Mouse (Mus musculus) C2C12 (cell line): ENCODE measurements around the gene Rps5. TPM values are rescaled to one million over a fixed set of nuclear protein-coding genes. Genes with fewer than 3 reads are reported as not detected.

Experiments used
- H3K27me3 ChIP-seq: one replicate; pipeline ENCODE4 v1.6.1; 2011; ENCODE audit not compliant: control insufficient read depth, insufficient read depth, insufficient read length
- H3K36me3 ChIP-seq: one replicate; pipeline ENCODE4 v1.6.1; 2011; ENCODE audit not compliant: control insufficient read depth, insufficient read depth
- H3K4me3 ChIP-seq: one replicate; pipeline ENCODE4 v1.5.1; 2011; ENCODE audit warnings: mild to moderate bottlenecking, control low read depth; ENCODE audit not compliant: poor library complexity, insufficient read depth, severe bottlenecking
- H3K79me2 ChIP-seq: one replicate; pipeline ENCODE4 v1.6.1; 2011; ENCODE audit not compliant: control insufficient read depth, insufficient read depth
- H3K79me3 ChIP-seq: one replicate; pipeline ENCODE4 v1.6.1; 2011; ENCODE audit warnings: low read depth, control low read depth
- H3ac ChIP-seq: one replicate; pipeline ENCODE3; 2011; ENCODE audit warnings: low read depth; ENCODE audit not compliant: control insufficient read depth, insufficient read length
- CEBPB ChIP-seq: IDR thresholded peaks from one replicate; pipeline ENCODE4 v1.6.1; 2011; ENCODE audit warnings: low read depth, mild to moderate bottlenecking, control low read depth, moderate library complexity
- CTCF ChIP-seq: IDR thresholded peaks from one replicate; pipeline ENCODE4 v1.5.1; 2011; ENCODE audit not compliant: control insufficient read depth, insufficient read depth, insufficient read length
- FOSL1 ChIP-seq: IDR thresholded peaks from one replicate; pipeline ENCODE4 v1.8.0; 2011; ENCODE audit warnings: mild to moderate bottlenecking, low read length; ENCODE audit not compliant: poor library complexity, insufficient read depth, severe bottlenecking
- MAX ChIP-seq: IDR thresholded peaks from one replicate; pipeline ENCODE4 v1.6.1; 2011; ENCODE audit warnings: mild to moderate bottlenecking, control low read depth
- MYOD1 ChIP-seq: IDR thresholded peaks from one replicate; pipeline ENCODE4 v1.6.1; 2011; ENCODE audit warnings: low read depth; ENCODE audit not compliant: control insufficient read depth, insufficient read length
- MYOG ChIP-seq: IDR thresholded peaks from one replicate; pipeline ENCODE4 v1.6.1; 2011; ENCODE audit not compliant: control insufficient read depth, insufficient read length; ENCODE audit errors: extremely low read depth
- USF1 ChIP-seq: IDR thresholded peaks from one replicate; pipeline ENCODE4 v1.6.1; 2011; ENCODE audit warnings: low read depth, mild to moderate bottlenecking, control low read depth, moderate library complexity
- polyA plus RNA-seq: library from polyadenylated mRNA; unstranded; fragments of >200 nt; fragmentation: generic; extraction: Trizol; gene quantifications from one replicate; pipeline ENCODE4 v1.2.1, GENCODE M21; 2012; ENCODE audit warnings: missing spikeins

Gene Rps5
- polyA plus RNA-seq, 1 experiment = 3,397 TPM

DNA sequence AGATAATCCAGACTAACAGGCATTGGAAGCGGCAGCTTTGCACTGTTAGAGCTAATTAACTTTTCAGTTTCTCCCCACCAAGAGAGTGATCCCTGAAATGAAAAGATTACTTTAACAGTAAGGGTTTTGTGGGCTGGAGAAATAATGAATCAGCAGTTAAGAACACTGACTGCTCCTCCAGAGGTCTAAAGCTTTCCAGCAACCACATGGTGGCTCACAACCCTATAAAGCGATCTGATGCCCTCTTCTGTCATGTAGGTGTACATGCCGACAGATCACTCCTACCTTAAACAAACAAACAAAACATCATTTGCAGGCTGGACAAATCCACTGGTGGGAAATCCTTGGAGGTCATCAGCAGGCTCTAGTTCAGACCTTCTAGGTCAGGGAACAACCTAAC is 32.8 kb downstream of the Rps5 start:
- Histone ChIP-seq H3K79me3 (no peaks in the 10 kb centered on the region), H3K36me3 (no peaks in the 10 kb centered on the region), H3ac (no peak overlapping the region), H3K27me3 (no peaks in the 10 kb centered on the region), H3K4me3 (no peak overlapping the region), H3K79me2 (no peaks in the 10 kb centered on the region)
- no peak for TF ChIP-seq MYOG
- TF ChIP-seq CTCF = no peak
- no peak for TF ChIP-seq CEBPB
- TF ChIP-seq MYOD1 = no peak

GRCm38 (mm10) chr7:12957511-12957910 is 35.4 kb downstream of the Rps5 start:
- Histone ChIP-seq H3K36me3 (no peaks in the 10 kb centered on the region), H3ac (no peak overlapping the region), H3K79me3 (no peaks in the 10 kb centered on the region), H3K79me2 (no peaks in the 10 kb centered on the region), H3K4me3 (no peak overlapping the region), H3K27me3 (no peaks in the 10 kb centered on the region)
- TF ChIP-seq CTCF (no peak), MAX (no peak), CEBPB (no peak), FOSL1 (no peak), USF1 (no peak)

- Histone ChIP-seq H3K4me3 (no peak overlapping the region), H3K27me3 (no peaks in the 10 kb centered on the region), H3K36me3 (no peaks in the 10 kb centered on the region), H3K79me2 (no peaks in the 10 kb centered on the region), H3ac (no peak overlapping the region), H3K79me3 (no peaks in the 10 kb centered on the region)
- TF ChIP-seq CEBPB (no peak), MYOD1 (no peak), CTCF (no peak), MYOG (no peak), MAX (no peak), USF1 (no peak), FOSL1 (no peak)
Measured at GRCm38 (mm10) chr7:12958948-12959347, 36.9 kb downstream of the Rps5 start.

- Histone ChIP-seq H3K4me3 (no peak overlapping the region), H3K27me3 (no peaks in the 10 kb centered on the region), H3ac (no peak overlapping the region), H3K79me3 (no peaks in the 10 kb centered on the region), H3K36me3 (no peaks in the 10 kb centered on the region), H3K79me2 (no peaks in the 10 kb centered on the region)
- TF ChIP-seq FOSL1 (no peak), MYOD1 (no peak), CTCF (no peak), CEBPB (no peak), MAX (no peak), MYOG (no peak), USF1 (no peak)
Measured at GRCm38 (mm10) chr7:12959718-12960117, 37.6 kb downstream of the Rps5 start.

GRCm38 (mm10) chr7:12961511-12962141 is 39.5 kb downstream of the Rps5 start:
- Histone ChIP-seq H3K79me2 (peaks cover 7% of the 10 kb centered on the region), H3K4me3 (peak overlapping the region; percentile 33), H3K79me3 (peaks cover 2% of the 10 kb centered on the region), H3K36me3 (no peaks in the 10 kb centered on the region), H3ac (peak overlapping the region; percentile 34), H3K27me3 (no peaks in the 10 kb centered on the region)
- TF ChIP-seq MYOD1 (no peak), MAX (no peak), USF1 (no peak)

DNA sequence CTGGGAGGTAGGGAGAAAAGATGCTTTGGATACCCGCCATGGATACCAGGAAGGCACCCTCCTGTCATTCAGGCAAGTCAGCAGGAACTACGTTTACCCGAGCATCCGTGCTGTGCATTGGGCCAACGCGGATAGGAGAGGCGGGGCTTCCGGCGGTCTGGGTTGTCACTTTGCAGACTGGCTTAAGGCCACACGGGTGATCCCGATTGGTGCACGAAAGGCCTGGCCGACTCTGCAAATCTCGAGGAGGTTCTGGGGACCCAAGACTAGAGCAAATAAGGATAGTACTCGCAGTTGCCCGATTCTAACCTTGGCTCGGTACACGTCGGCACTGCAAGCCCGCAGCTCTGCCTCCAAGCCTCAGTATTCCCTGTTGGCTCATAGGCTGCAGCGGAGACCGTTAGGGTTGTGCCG is 43.6 kb downstream of the Rps5 start, which contains the start of gene Zfp324:
Gene Zfp324, plus strand, starts transcription at position 161 of the 414 bp plus-strand sequence.
- no peaks in the 10 kb centered on the region for H3K27me3 ChIP-seq
- H3K4me3 ChIP-seq = peak within 1 kb of the TSS; percentile 60
- H3K79me3 ChIP-seq = peaks cover 9% of the 10 kb centered on the region
- H3K36me3 ChIP-seq = peaks cover 4% of the 10 kb centered on the region
- TF ChIP-seq MAX (no peak), FOSL1 (no peak), USF1 (no peak), MYOG (no peak), MYOD1 (no peak)
- H3ac ChIP-seq = peak within 1 kb of the TSS; percentile 83
- H3K79me2 ChIP-seq = peaks cover 24% of the 10 kb centered on the region
